Mouse (Mus musculus): ENCODE measurements around the gene Nit2.

Gene Nit2

GRCm38 (mm10) chr16:57162841-57163240 is 4.3 kb downstream of the Nit2 start:
- no peak for DNase-seq (ENCODE audit: low spot score in 2 of 2)

DNA sequence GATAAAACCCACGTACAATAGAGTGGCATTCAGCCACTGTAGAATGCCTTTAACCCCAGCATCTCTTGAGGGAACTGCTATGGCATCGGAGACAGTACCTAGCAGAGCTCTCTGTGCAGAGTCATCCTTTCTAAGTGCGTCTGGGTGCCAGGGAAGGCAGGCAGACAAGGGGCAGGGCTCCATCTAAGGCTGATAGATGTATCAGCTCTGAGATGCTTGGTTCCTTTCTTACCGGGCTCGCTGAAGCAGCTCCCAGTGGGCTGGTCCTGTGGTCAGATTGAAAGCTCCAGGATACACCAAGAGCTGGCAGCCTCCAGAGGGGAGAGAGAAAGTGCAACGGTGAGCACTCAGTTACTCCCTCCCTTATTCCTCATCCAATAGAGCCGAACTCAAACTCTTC is 7.3 kb downstream of the Nit2 start:
- DNase-seq (ENCODE audit: low spot score in 2 of 2), result no peak

DNA sequence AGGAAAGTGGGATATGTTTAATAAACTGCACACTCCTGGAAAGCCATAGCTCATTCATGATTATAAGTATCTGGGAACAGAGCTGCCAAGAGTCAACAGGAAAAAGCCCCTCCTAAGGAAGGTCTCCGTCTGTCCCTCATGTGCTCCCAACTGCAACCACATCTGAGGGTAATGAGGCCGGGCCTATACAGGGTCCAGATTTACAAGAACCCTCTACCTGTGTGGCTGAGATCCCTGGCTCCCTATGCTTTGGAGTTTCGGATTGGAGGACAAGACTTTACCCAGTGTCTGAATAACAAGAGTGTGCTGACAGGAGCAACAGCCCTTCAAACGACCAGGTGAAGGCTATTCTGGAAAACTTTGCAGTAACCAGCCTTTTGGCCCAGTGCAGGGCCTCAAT is 9.4 kb downstream of the Nit2 start:
- no peak for DNase-seq (ENCODE audit: low spot score in 2 of 2)

DNA sequence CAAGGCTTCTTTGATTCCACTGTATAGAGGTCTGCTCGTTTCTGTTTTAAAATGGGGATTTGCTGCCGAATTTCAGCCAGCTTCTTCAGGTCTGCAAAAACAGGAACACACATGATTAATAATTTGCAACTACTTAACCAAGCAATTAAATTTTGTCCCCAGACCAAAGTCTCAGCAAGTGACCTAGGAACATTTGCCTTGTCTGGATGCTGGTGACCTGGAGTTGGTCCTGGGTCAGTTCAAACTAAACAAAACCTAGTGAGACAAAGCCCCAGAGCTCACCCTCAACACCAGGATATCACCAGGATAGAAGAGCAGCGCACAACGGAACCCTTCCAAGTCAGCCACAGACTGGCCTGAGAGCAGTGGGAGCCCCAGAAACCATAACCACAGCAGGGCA is 10.1 kb downstream of the Nit2 start:
- DNase-seq (ENCODE audit: low spot score in 2 of 2), result no peak

DNA sequence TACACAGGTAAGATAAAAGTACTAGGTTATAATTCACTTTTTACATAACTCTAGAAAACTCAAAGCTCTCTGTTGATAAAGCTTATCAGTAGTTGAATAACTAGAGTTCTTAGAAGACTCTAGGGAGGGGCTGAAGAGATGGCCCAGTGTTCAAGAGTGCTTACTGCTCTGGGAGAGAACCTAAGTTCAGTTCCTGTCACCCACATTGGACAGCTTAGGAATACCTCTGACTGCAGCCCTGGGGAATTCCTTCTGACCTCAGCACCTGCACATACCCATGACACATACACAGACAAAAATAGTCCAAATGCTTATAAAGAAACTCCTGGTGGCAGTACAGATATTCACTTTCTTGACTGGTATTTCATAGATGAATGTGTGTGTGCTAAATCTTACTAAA is 11.2 kb downstream of the Nit2 start:
- no peak for DNase-seq (ENCODE audit: low spot score in 2 of 2)

- DNase-seq (ENCODE audit: low spot score in 2 of 2), result no peak
Measured at GRCm38 (mm10) chr16:57151437-57151836, 15.7 kb downstream of the Nit2 start.

GRCm38 (mm10) chr16:57144741-57145140 is 22.4 kb downstream of the Nit2 start:
- DNase-seq (ENCODE audit: low spot score in 2 of 2), result no peak

DNA sequence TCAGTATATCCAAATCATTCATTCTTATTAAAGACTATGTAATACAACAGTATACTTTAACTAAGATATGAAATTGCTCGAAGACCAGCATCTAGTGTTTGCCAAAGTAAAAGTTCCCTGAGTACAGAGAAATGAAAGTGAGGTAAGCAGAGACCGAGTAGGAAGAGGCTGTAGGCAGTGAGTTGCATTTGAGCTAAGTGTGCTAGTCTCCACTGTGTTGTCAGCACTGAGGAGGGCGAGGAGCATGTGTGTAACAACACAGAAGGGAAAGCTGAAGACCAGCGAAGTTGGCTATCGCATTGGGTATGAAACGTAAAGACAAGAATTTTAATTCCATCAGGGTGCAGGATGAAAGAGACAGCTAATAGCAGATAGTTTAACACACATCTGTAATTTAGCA is 33.5 kb downstream of the Nit2 start:
- DNase-seq (ENCODE audit: low spot score in 2 of 2), result no peak

DNA sequence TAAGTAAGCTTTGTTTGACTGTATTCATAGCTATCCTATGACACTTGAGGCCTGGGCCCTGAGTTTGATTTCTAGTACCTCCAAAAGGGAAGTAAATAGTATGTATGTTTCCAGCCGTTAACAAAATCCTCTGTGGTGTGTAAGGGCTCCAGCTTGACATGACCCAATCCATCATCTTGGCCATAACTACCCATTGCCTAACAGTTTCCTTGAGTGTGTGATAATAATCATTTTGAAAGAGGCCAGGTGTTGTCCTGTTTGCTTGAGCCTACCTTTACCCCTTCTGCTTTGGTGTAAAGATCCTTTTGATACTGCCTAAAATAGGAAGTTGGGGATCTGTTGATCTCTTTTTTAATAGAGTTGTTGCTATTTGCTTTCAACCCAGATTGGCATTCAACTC is 34.8 kb downstream of the Nit2 start:
- no peak for DNase-seq (ENCODE audit: low spot score in 2 of 2)

- DNase-seq (ENCODE audit: low spot score in 2 of 2), result no peak
Measured at GRCm38 (mm10) chr16:57131544-57131943, 35.6 kb downstream of the Nit2 start.

DNA sequence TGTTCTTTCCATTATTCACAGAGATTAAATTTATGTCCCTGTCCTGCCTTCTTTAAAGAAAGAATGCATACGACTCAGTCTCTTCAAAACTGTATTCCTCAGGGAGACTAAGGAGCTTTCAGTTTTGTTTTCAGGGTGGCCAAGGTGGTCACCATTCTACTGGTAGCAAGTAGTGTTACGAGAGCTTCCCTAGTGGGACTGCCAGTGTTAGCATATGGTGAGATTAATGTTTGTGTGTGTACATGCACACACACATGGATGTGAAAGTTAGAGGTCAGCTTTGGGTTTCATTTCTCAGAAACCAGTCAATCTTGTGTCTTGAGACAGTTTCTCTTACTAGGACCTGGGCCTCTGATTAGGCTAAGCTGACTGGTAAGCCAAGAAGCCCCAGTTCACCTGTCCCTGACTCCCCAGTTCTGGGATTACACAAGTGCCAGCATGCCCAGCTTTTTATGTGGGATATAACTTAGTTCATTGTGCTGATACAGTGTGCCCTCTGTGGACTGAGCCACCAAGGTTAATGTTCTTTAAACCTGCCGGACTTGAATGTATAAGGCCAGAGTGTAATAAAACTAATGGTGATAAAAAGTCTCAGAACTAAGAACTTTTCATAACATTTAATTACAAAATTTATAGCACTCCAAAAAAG is 36.3 kb downstream of the Nit2 start:
- DNase-seq (ENCODE audit: low spot score in 2 of 2), result no peak

DNA sequence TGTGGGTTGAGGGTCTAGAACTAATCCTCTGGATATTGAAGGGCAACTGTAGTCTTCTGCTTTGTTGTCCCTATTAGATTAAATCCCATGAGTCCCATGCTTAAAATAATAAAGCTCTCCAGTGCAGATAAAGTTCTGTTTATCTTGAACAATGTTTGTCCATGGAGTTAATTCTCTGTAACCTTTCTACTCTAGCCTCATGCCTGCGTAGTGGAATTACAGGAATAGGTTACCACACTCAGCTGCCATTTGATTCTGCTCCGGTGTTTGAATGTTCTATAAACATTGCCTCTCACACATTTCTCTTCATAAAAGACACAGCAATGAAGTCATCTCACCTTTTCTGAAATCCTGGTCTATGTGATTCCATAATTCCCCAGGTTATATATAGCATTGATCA is 39.3 kb downstream of the Nit2 start:
- DNase-seq (ENCODE audit: low spot score in 2 of 2), result no peak

DNA sequence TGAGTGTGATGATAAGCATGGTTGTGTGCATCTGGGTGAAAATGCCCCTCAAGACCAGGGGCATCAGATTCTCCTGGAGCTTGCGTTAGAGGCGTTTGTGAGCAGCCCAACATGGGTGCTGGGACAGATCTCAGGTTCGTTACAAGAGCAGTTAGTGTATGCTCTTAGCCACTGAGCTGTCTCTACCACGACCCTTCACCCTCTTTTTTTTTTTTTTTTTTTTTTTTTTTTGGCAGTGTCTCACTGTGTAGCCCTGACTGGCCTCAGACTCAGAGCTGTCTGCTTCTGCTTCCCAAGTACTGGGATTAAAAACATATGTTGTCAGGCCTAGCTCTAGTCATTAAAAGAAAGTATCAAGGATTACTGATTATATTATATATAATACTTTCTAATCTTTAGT is 40.9 kb downstream of the Nit2 start:
- DNase-seq (ENCODE audit: low spot score in 2 of 2), result no peak

- no peak for DNase-seq (ENCODE audit: low spot score in 2 of 2)
Measured at GRCm38 (mm10) chr16:57122682-57123445, 44.3 kb downstream of the Nit2 start.

- DNase-seq (ENCODE audit: low spot score in 2 of 2), result no peak
Measured at GRCm38 (mm10) chr16:57121816-57122415, 45.2 kb downstream of the Nit2 start.

DNA sequence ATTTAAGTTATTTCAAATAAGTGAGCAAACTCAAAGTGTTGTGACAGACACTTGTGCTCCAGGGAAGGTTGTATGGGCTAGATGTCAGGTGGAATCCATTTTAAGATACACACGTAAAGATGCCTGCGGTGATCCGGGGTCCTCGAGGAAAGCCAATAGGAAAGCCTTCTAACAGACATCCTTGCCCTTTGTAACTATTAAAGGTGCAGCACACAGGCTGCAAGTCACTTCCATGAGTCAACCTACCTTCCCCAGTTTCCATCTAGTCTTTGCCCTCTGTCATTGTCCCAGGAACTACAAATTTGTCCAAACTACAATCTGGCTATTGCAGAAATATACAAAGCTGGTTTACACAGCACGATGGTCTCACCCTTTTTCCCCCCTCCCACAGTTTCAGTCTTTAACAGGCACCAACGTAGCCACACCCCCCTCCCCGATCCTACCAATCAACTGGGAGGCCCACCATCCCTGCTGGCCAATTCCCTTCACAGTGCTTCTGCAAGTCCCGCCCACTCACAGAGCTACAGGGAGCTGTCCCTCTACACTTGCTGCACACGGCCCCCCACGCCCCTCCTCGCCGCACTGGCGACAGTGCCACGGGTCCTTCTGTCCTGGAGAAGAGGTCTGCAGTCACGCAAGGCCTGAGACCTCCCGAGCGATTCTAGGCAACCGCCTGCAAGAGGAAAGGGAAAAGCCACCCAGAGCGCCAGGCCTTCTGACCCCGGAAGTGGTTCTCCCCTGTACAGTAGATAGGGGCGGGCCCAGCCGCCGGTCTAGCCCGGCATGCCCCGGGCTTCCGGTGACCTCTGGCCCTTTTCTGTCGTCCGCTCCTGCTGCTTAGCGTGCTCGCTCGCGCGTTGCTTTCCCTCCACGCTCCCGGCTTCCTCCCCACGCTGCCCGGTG is 46.0 kb downstream of the Nit2 start, which contains the start of gene Tomm70a:
Tomm70a (plus strand) TSS at position 791 of the 903 bp plus-strand sequence.
- DNase-seq (ENCODE audit: low spot score in 2 of 2), result peak; percentile 93 to 96

GRCm38 (mm10) chr16:57117562-57117961 is 49.6 kb downstream of the Nit2 start:
- DNase-seq (ENCODE audit: low spot score in 2 of 2), result no peak

- no peak for DNase-seq (ENCODE audit: low spot score in 2 of 2)
Measured at GRCm38 (mm10) chr16:57116066-57116465, 51.1 kb downstream of the Nit2 start.

All from right cerebral cortex, postnatal 36 days (tissue).